Mouse (Mus musculus): ENCODE results near the gene Lefty1. TPM values are rescaled to one million over a fixed set of nuclear protein-coding genes. Genes with fewer than 3 reads are reported as not detected.
"Not testable (repeated sequence)": the region's sequence is repeated elsewhere in the genome, so short reads cannot be mapped to it uniquely, and the experiment has no call there.

Lefty1 gene
- polyA plus RNA-seq, 1 experiment from 2014 or later, result 1.6 TPM

- WGBS, result 79% methylated on average over 3 of the region's 3 CpGs
- H3K4me2 ChIP-seq, result no peak overlapping the region
Observed at GRCm38 (mm10) chr1:180957989-180958388, 23.2 kb downstream of the Lefty1 start.

GRCm38 (mm10) chr1:180958797-180959196, 24.0 kb downstream of the Lefty1 start:
- no peak overlapping the region for H3K9ac ChIP-seq
- H3K4me1 ChIP-seq, result peaks cover 11% of the 10 kb centered on the region
- peaks cover 72% of the 10 kb centered on the region for H3K36me3 ChIP-seq
- no peaks in the 10 kb centered on the region for H3K27me3 ChIP-seq
- H3K4me3 ChIP-seq, result no peak overlapping the region
- no peak for ATAC-seq (ENCODE audit: insufficient number of reproducible peaks, insufficient read depth, low FRiP score, low TSS enrichment, low read depth)
- H3K27ac ChIP-seq, result no peak overlapping the region
- H3K9me3 ChIP-seq, result no peaks in the 10 kb centered on the region
- H3K4me2 ChIP-seq, result no peak overlapping the region
- 66% methylated on average over 3 of the region's 3 CpGs for WGBS

More at GRCm38 (mm10) chr1:180957989-180958388, 23.2 kb downstream of the Lefty1 start:
- H3K4me3 ChIP-seq, result no peak overlapping the region
- H3K4me1 ChIP-seq, result peaks cover 14% of the 10 kb centered on the region
- no peak overlapping the region for H3K9ac ChIP-seq
- H3K36me3 ChIP-seq, result peaks cover 72% of the 10 kb centered on the region
- H3K9me3 ChIP-seq, result no peaks in the 10 kb centered on the region
- H3K27me3 ChIP-seq, result no peaks in the 10 kb centered on the region
- ATAC-seq (ENCODE audit: insufficient number of reproducible peaks, insufficient read depth, low FRiP score, low TSS enrichment, low read depth), result no peak
- no peak overlapping the region for H3K27ac ChIP-seq

- Histone ChIP-seq H3K27me3 (no peaks in the 10 kb centered on the region), H3K9ac (no peak overlapping the region), H3K36me3 (peaks cover 69% of the 10 kb centered on the region), H3K9me3 (no peaks in the 10 kb centered on the region), H3K4me2 (no peak overlapping the region), H3K27ac (0 out of 2 replicates have a peak overlapping the region, but pooled peaks have one; percentile 16), H3K4me1 (peaks cover 9% of the 10 kb centered on the region), H3K4me3 (no peak overlapping the region)
- no peak for ATAC-seq (ENCODE audit: insufficient number of reproducible peaks, insufficient read depth, low FRiP score, low TSS enrichment, low read depth)
- 77% methylated on average over 3 of the region's 3 CpGs for WGBS
Observed at GRCm38 (mm10) chr1:180965786-180966185, 31.0 kb downstream of the Lefty1 start.

- Histone ChIP-seq H3K9ac (no peak overlapping the region), H3K36me3 (peaks cover 66% of the 10 kb centered on the region), H3K4me3 (no peak overlapping the region), H3K27ac (no peak overlapping the region; the same call in 1 of the 2 replicates), H3K9me3 (no peaks in the 10 kb centered on the region), H3K4me1 (peaks cover 9% of the 10 kb centered on the region), H3K4me2 (no peak overlapping the region), H3K27me3 (no peaks in the 10 kb centered on the region)
- 40% methylated on average over 3 of the region's 3 CpGs for WGBS
- no peak for ATAC-seq (ENCODE audit: insufficient number of reproducible peaks, insufficient read depth, low FRiP score, low TSS enrichment, low read depth)
Observed at GRCm38 (mm10) chr1:180966542-180966941, 31.7 kb downstream of the Lefty1 start.

- 85% methylated on average over 7 of the region's 7 CpGs for WGBS
- H3K27ac ChIP-seq, result no peak overlapping the region
Observed at GRCm38 (mm10) chr1:180967261-180967660, 32.4 kb downstream of the Lefty1 start.

GRCm38 (mm10) chr1:180972941-180973340, 38.1 kb downstream of the Lefty1 start:
- Histone ChIP-seq H3K9me3 (no peaks in the 10 kb centered on the region), H3K4me3 (no peak overlapping the region), H3K4me2 (no peak overlapping the region), H3K4me1 (no peaks in the 10 kb centered on the region), H3K36me3 (peaks cover 43% of the 10 kb centered on the region), H3K27me3 (no peaks in the 10 kb centered on the region), H3K9ac (no peak overlapping the region), H3K27ac (no peak overlapping the region)
- no peak for ATAC-seq (ENCODE audit: insufficient number of reproducible peaks, insufficient read depth, low FRiP score, low TSS enrichment, low read depth)
- WGBS, result 75% methylated on average over 10 of the region's 11 CpGs

More at GRCm38 (mm10) chr1:180967261-180967660, 32.4 kb downstream of the Lefty1 start:
- H3K9ac ChIP-seq, result no peak overlapping the region
- H3K4me3 ChIP-seq, result no peak overlapping the region
- peaks cover 9% of the 10 kb centered on the region for H3K4me1 ChIP-seq
- no peak for ATAC-seq (ENCODE audit: insufficient number of reproducible peaks, insufficient read depth, low FRiP score, low TSS enrichment, low read depth)
- H3K27me3 ChIP-seq, result no peaks in the 10 kb centered on the region
- H3K36me3 ChIP-seq, result peaks cover 64% of the 10 kb centered on the region
- no peaks in the 10 kb centered on the region for H3K9me3 ChIP-seq
- H3K4me2 ChIP-seq, result no peak overlapping the region

- no peak overlapping the region; the same call in 1 of the 2 replicates for H3K27ac ChIP-seq
- no peaks in the 10 kb centered on the region for H3K27me3 ChIP-seq
- no peak overlapping the region for H3K4me2 ChIP-seq
- ATAC-seq (ENCODE audit: insufficient number of reproducible peaks, insufficient read depth, low FRiP score, low TSS enrichment, low read depth), result peak; percentile 50; the same call in 1 of the 2 replicates
- H3K9ac ChIP-seq, result no peak overlapping the region
- H3K4me1 ChIP-seq, result no peaks in the 10 kb centered on the region
- H3K9me3 ChIP-seq, result no peaks in the 10 kb centered on the region
- peaks cover 35% of the 10 kb centered on the region for H3K36me3 ChIP-seq
- H3K4me3 ChIP-seq, result no peak overlapping the region
- 61% methylated on average over 14 of the region's 14 CpGs for WGBS
Observed at GRCm38 (mm10) chr1:180974126-180974746, 39.4 kb downstream of the Lefty1 start.

- H3K27ac ChIP-seq, result no peak overlapping the region
- H3K9me3 ChIP-seq, result no peaks in the 10 kb centered on the region
- no peaks in the 10 kb centered on the region for H3K27me3 ChIP-seq
- H3K36me3 ChIP-seq, result peaks cover 20% of the 10 kb centered on the region
- ATAC-seq (ENCODE audit: insufficient number of reproducible peaks, insufficient read depth, low FRiP score, low TSS enrichment, low read depth), result no peak
- no peaks in the 10 kb centered on the region for H3K4me1 ChIP-seq
- no peak overlapping the region for H3K4me2 ChIP-seq
- no peak overlapping the region for H3K9ac ChIP-seq
- WGBS, result 65% methylated on average over 4 of the region's 4 CpGs
- H3K4me3 ChIP-seq, result no peak overlapping the region
Observed at GRCm38 (mm10) chr1:180976110-180976679, 41.4 kb downstream of the Lefty1 start.

- no peak overlapping the region for H3K27ac ChIP-seq
- no peaks in the 10 kb centered on the region for H3K4me1 ChIP-seq
- no peaks in the 10 kb centered on the region for H3K36me3 ChIP-seq
- ATAC-seq (ENCODE audit: insufficient number of reproducible peaks, insufficient read depth, low FRiP score, low TSS enrichment, low read depth), result no peak
- no peak overlapping the region for H3K9ac ChIP-seq
- no peak overlapping the region for H3K4me2 ChIP-seq
- H3K27me3 ChIP-seq, result no peaks in the 10 kb centered on the region
- no peaks in the 10 kb centered on the region for H3K9me3 ChIP-seq
- H3K4me3 ChIP-seq, result no peak overlapping the region
- 80% methylated on average over 24 of the region's 24 CpGs for WGBS
Observed at GRCm38 (mm10) chr1:180979484-180980251, 44.8 kb downstream of the Lefty1 start.

- H3K4me1 ChIP-seq, result no peaks in the 10 kb centered on the region
- no peak for ATAC-seq (ENCODE audit: insufficient number of reproducible peaks, insufficient read depth, low FRiP score, low TSS enrichment, low read depth)
- H3K36me3 ChIP-seq, result no peaks in the 10 kb centered on the region
- H3K27ac ChIP-seq, result no peak overlapping the region
- no peaks in the 10 kb centered on the region for H3K9me3 ChIP-seq
- no peaks in the 10 kb centered on the region for H3K27me3 ChIP-seq
- no peak overlapping the region for H3K4me3 ChIP-seq
- WGBS, result 74% methylated on average over 2 of the region's 2 CpGs
- no peak overlapping the region for H3K4me2 ChIP-seq
- no peak overlapping the region for H3K9ac ChIP-seq
Observed at GRCm38 (mm10) chr1:180980464-180980863, 45.6 kb downstream of the Lefty1 start.

- H3K9me3 ChIP-seq; H3K4me3 ChIP-seq; H3K36me3 ChIP-seq; H3K27me3 ChIP-seq; H3K4me1 ChIP-seq; H3K4me2 ChIP-seq; H3K9ac ChIP-seq; ATAC-seq (ENCODE audit: insufficient number of reproducible peaks, insufficient read depth, low FRiP score, low TSS enrichment, low read depth); H3K27ac ChIP-seq: not testable (repeated sequence)
- 79% methylated on average over 7 of the region's 7 CpGs for whole genome bisulfite sequencing
Observed at GRCm38 (mm10) chr1:180981298-180982046, 46.6 kb downstream of the Lefty1 start.

Measured in embryonic facial prominence, embryonic 13.5 days (tissue).